Mouse (Mus musculus) adrenal gland, postnatal 4 days (tissue): ENCODE measurements around the gene Has3. TPM values are rescaled to one million over a fixed set of nuclear protein-coding genes. Genes with fewer than 3 reads are reported as not detected.
A peak's percentile ranks its signal among the peaks of the same experiment; 100 is the strongest.
"Not testable (repeated sequence)": the region's sequence is repeated elsewhere in the genome, so short reads cannot be mapped to it uniquely, and the experiment has no call there.

Experiments used
- DNase-seq, 2 experiments: peaks; one replicate each; pipeline ENCODE4 v3.0.0; 2021 to 2022; ENCODE audit warnings: low spot score in 2 of 2, mixed read lengths in 2 of 2
- long read RNA-seq, 2 experiments: library from polyadenylated mRNA; stranded (forward); transcript quantifications; one replicate each; pipeline ENCODE4 v2.0.0; 2021
- total RNA-seq, 2 experiments: library from RNA; stranded (reverse); gene quantifications; 2 replicates each; pipeline ENCODE4 v1.2.3; 2021

Gene Has3
- 1 to 10 TPM; 1.1 to 1.3 TPM for total RNA-seq
- long read RNA-seq, experiment 1, partial matches to known transcripts: 0 of 1 reads
- long read RNA-seq, experiment 1, other reads (novel, unspliced or antisense): 1 of 1 reads
- long read RNA-seq, experiment 2: 0 reads

GRCm38 (mm10) chr8:106870051-106870450, at the start of gene Has3:
Gene Has3 (plus strand): TSS chr8:106870242.
- DNase-seq: no peak

- DNase-seq: no peak
Measured at GRCm38 (mm10) chr8:106820553-106821515, 49.2 kb upstream of the Has3 start.

GRCm38 (mm10) chr8:106828921-106829320, 41.1 kb upstream of the Has3 start:
- DNase-seq: no peak

GRCm38 (mm10) chr8:106829526-106830045, 40.5 kb upstream of the Has3 start:
- DNase-seq: no peak

DNA sequence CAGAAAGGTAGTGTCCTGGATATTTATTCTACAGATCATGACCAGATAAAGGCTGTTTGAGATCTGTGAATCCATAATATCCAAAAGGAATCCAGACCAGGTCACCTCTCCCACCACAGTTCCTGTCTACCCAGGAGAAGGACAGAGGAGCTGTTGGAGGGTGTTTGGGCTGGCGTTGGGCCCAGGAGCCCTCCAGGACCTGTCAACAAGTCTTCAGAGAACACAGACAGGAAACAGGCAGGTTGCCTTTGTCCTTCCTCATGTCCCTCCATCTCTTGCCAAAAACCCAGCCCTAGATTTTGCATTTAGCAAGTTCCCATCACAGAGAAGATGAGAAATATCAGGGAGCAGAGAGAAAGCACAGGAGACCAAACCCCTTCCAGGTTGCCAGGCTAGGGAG, 35.1 kb upstream of the Has3 start:
- DNase-seq: no peak

GRCm38 (mm10) chr8:106836525-106836924, 33.5 kb upstream of the Has3 start:
- no peak for DNase-seq

GRCm38 (mm10) chr8:106838803-106839202, 31.2 kb upstream of the Has3 start:
- DNase-seq: no peak

GRCm38 (mm10) chr8:106839209-106840001, 30.6 kb upstream of the Has3 start:
- DNase-seq: no peak

- no peak for DNase-seq
Measured at GRCm38 (mm10) chr8:106850034-106850433, 20.0 kb upstream of the Has3 start.

DNA sequence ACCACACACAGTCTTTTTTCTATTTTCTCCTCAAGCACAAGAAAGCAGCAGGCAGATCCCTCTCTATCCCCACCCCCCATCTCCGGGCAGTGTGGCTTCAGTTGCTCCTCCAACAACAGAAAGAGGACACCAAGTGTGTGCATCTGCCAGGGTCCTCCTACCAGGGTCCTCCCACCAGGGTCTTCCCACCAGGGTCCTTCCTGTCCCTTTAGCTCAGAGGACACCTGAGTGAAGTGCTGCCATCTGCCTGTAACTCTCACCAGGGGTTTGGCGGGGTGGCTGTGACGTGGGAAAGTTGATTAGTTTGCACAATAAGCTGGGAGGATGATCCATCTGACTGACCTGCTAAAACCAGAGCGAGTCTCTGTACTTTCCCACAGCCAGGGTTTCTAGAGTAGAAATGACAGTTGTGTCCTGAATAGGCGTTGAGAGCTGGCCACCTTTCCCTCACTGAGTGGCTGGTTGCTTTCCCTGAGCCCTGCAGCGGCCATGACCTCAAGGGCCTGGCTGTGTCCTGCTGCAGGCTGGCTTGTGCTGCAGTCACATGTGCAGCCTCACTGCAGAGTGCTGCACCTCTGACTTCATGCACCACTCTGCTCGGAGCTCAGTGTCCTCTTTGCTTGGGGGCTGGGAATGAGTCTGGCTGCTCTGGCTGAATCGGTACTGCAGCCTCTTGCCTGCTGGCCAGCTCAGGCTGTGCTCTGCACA, 15.4 kb upstream of the Has3 start:
- no peak for DNase-seq

- no peak for DNase-seq
Measured at GRCm38 (mm10) chr8:106855242-106855562, 14.8 kb upstream of the Has3 start.

- DNase-seq: no peak
Measured at GRCm38 (mm10) chr8:106862845-106863244, 7.2 kb upstream of the Has3 start.

DNA sequence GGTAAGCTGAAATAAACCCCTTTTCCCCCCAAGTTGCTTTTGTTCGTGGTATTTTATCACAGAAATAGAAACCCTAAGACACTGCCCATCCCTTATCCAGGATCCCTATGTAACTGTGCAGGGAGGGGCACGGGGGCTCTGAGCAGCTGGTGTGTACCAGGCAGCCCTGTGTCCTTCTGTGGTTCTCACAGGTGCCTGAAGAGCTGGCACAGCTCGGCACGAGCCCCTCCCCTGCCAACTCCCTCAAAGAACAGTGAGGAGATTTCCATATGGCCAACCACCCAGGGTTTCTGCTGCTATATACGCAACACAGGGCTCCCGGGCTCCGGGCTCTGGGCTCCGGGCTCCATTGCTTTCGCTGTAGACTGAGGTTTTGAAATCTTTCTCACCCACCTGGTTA, 4.7 kb upstream of the Has3 start:
- no peak for DNase-seq

DNA sequence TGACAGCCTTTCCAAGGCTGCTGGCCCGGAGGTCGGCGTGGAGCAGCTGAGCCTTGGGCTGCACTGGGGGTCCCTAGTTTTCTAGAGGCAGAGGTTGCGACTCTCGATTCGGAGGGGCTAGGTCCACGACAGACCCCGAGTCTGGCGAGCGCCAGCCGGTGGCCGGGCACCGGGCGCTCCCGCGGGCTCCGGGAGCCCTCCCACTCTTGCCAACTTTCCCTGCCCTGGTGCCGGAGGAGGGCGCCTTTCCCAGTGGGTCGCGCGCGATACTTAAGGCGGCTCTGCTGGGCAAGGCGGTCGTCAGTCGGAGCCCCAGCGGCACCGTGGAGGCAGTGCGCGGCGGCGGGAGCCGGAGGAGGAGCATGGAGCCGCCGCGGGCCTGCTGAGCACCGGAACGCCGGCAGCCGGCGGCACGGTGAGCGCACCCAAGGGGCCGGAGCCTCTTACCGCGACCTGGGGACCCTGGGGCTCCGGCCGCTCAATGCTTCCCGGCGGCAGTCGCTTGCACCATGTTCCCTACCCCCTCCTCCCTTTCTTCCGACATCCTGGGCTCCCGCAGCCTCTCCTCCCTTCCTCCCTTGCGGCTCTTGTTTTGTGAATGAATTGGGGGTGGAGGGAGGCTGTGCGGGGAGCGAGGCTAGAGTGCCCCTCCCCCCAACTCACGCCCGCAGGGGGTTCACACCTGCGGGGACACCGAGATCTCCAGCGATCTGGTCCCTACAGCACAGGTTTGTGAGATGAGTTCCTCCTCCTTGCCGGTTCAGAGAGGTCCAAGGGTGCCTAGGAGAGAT, 690 bp downstream of the Has3 start:
- peak; percentile 36 to 45 for DNase-seq

DNA sequence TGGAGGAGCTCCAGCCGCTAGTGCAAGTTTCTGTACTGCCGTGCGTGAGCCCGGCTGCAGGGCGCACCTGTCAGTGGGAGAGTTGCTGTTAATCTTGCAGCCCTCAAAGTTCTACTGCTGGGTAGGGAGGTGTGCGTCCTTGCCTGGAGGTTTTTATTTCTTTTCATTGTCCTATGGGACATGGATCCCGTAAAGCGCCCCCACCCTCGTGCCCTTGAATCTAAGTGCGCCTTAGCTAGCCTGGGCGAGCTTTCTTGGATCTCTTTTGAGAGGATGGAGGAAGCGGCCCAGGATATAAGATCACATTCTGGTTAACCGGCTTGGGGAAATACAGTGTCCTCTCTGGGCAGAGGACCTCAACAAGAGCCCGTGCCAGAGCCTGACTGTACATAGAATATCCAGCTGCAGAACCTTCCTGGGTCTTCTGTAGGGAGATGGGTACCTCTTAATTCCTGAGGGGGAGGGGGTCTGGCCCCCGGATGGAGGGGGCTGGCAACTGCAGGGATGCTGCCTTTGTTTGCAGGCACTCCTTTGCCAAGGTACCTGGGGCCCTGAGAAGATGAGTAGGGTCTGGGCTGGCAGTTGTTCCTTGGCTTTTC, 1.4 kb downstream of the Has3 start:
- DNase-seq: no peak

GRCm38 (mm10) chr8:106871931-106872371, 1.9 kb downstream of the Has3 start:
- peak in 1 of 2 experiments; percentile 33 for DNase-seq

DNA sequence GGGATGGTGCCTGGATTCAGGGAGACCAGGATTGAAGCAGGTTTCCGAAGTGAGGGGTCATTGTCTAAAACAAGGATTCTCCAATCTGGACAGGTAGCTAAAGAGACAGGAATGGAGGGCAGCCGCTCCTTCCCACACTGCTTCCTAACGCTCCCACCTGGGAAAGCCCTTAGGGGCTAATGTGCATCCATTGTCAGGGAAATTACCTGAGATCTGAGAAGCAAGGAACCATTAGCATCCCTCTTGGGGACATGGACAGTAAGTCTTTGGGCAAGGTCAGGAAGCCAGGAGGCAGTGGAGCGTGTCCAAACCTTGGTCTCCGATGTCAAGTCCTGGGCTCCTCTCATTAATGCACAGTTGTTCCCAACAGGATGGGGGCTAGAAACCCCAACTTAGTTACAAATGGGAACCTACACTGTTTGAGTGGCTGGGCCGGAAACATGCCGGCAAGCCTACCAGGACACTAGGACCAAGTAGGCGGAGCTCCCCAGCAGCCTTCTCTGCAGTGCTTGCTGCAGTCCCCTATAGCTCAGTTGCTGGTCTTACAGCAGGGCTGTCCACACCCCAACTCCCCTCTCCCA, 2.5 kb downstream of the Has3 start:
- DNase-seq: no peak

DNA sequence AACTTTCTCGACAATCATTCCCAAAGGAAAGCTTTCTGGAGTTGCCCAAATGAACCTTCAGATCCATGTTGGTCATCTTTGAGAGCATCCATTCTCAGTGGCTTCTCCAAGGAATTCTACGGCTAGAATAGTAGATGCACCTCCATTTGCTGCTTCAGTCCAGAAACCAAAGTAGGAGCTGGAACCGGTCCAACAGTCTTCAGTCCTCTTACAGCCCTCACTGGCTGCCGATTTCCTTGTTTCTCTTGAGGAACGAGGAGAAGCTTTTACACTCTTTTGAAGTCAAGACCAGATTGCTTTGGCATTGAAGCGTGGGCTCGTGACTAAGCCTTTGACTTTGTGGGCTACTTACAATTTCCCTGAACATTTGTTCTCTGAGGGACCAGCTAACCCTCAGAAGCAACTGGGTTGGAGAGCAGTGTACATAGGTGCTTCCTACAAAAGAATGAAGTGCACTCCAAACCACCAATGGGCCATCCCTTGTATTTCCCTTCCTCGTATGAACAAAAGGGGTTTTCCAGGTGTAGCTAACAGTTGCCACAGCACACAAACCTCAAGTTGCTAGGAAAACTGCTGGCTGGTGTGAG, 10.2 kb downstream of the Has3 start:
- DNase-seq: no peak

- not testable (repeated sequence) for DNase-seq
Measured at GRCm38 (mm10) chr8:106884094-106884493, 14.1 kb downstream of the Has3 start.
